Mouse (Mus musculus): ENCODE data around the gene Hypm. TPM values are rescaled to one million over a fixed set of nuclear protein-coding genes. Genes with fewer than 3 reads are reported as not detected.

Gene Hypm
- polyA plus RNA-seq, 1 experiment from 2014 or later: not detected

Other genes with a start within 250 kb of the Hypm start
- 67.8 and 71.9 TPM in 2 replicates for gene Dynlt3, start 183.9 kb upstream of the Hypm start, polyA plus RNA-seq (2014; fragmentation: Nextera tagmentation; extraction: Ambion mirVana)
- gene H2al3, start 2.8 kb downstream of the Hypm start, polyA plus RNA-seq (2014; fragmentation: Nextera tagmentation; extraction: Ambion mirVana): not detected in 2 replicates
- 2.6 and 4.6 TPM in 2 replicates for gene Sytl5, start 38.7 kb downstream of the Hypm start, polyA plus RNA-seq (2014; fragmentation: Nextera tagmentation; extraction: Ambion mirVana)